Mouse (Mus musculus) B cell, adult 2 months (primary cell): Measurements from ENCODE around the gene Max.
A peak's percentile ranks its signal among the peaks of the same experiment; 100 is the strongest.

Source experiments
- DNase-seq, 2 experiments: peaks; one replicate each; pipeline ENCODE4 v3.0.0; 2022

Gene Max

DNA sequence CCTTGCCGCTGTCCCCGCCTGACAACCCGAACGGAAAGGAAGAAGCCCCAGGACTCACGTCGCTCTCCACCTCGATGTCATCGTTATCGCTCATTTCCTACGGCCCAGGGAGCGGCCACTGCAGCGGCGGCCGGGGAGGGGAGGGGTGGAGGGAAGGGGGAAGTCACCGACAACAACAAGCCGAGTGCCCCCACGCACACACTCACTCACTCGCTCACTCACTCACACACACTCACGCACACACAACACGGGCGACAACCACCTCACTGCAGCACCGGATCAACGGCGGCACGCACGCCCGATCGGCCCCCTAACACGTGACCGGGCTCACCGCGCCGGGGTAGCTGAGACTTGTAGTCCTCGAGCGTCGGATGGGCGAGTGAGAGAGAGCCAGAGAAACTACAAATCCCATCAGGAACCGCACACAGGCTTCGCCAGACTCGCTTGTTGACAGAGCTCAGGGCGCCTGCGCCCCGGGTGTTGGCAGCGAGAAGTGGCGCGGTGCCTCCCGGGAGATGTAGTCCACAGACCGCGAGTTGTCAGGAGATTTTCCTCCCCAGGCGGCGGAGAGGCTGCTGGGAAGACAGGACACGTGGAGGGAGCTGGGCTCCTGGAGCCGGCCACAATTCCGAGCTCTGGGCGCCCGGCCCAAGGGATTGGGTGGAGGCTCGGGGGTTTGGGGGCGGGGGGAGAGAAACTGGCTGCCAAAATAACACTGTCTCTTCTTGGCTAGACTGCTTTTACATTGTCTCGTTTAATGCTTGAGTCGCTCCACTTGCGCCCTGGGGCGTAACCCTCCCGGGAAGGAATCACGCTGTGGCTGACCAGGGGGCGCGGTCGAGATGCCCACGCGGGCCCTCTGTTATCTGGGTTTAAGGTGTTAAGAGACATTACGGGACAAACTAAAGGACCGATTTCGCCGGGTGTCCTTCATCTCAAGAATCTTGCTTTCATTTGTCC is at the start of gene Max:
TSS of gene Max (minus strand) at position 270 of the 960 bp plus-strand sequence.
- DNase-seq = peak; percentile 93 to 95

DNA sequence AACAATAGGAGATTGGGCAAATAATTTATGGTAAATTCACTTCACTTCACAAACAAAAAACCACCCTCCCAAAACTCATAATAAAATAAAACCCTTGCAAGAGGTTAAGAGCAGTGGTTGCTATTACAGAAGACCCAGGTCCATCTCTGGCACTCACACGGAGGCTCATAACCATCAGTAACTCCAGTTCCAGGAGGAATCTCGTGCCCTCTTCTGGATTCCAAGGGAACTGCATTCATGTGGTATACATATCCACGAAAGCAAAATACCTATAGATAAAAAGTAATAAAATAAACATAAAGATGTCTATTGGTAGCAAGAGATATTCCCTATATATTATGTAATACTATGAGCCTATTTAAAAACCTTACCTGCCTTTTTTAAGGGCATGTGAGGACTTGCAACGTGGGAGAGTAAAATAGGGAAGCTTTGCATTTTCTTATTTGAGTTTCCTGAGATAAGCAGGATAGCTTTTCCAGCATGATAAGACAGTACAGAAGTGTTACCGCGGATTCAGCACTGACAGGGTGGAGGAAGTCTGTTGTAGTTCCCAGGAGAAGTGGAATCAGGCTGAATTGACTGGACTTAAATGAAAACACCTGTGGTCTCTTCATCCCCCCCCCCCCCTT is 49.2 kb upstream of the Max start:
- no peak for DNase-seq

DNA sequence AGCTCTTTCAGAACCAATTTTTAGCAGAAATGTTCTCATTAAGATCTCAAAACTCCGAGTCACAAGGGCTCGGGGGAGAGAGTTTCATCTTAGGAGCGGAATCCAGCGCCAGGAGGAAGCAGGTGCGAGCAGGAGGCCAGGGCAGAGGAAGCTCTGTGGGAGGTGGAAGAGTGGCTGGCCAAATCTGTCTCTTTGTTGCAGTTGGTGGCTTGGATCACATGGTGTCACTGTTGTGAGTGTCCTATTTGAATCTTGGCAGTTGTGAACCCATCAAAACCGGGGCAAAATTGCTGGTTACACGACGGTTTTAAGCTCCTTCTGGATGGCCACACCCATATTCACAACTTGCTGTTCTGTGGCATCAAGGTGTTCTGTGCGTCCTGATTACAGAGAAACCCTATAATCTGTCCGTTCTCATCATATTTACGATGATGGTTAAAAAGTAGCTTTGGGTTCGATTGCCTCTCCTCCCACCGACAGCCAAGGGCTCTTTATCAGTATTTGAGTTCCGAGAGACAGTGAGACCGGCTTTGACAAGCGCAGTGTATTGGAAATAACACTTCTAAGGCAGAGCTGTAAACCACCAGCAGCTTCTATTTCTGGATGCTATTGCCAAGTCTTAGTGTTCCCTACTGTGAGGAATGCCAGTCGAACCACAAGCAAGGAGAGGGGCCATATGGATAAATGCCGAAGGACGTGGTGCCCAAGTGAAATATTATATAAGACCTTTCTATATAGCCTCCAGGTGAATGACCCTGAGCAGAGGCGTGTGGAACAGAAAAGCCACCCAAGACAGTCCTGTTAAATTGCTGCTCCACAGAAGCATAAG is 47.4 kb upstream of the Max start:
- peak; percentile 22 to 25 for DNase-seq

DNA sequence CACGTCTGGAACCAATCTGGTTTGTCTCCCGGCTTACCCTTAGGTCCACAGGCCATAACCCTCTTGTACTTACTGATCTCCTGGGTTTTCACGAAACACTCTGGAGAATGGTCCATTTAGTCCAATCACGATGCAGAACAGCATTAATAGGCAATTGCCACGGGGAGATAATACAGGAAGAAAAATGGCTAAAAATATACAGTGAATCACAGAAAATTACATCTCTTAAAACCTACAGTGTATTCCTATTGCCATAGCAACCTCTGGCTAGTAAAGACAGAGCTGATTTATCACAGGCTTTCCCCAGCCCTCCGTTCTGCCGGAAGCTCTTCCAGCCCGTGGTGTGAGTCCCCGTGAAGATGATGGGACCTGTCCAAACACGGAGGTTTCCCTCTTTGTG is 42.9 kb upstream of the Max start:
- DNase-seq = no peak

DNA sequence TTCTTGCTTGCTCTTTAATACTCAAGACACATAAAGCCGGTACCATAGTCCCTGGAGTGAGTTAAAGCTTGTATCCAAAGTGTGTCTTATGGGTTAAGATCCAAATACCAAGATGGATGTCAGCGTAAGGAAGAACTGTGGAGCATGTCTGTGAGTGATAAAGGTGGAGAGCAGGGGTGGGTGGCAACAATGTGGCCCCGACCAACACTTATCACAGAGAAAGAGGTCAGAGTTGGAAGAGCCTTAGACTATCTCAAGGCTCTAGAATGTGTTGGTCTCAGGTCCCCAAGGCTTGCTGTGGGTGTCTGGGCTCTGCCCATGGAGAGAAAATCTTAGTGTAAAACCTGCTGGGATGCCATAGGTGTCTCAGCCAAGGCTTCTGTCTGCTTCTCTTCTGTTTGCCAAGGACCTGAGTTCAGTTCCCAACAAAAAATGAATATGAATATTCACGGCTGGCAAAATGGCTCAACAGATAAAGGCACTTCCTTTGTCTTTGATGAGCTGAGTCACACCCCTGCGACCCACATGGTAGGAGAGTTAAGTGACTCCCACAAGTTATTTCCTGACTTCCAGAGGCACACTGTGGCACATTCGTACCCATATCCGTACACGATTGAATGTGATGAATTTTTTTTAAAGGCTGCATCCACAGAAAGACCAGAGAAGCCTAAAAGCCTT is 40.7 kb upstream of the Max start:
- DNase-seq = no peak

DNA sequence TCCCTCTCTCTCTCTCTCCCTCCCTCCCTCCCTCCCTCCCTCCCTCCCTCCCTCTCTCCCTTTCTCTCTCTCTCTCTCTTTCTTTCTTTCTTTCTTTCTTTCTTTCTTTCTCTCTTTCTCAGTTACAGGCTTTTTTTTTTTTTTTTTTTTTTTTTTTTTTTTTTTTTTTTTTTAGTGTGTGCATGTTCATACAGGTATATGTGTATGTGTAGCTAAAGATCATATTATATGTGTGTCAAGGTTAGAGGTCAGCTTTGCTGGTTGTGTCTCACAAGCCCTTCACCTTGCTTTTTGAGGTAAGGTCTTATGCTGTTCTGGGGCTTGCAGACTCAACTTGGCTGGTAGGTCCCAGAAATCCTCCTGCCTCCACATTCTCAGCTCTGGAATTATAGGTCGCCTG is 39.3 kb upstream of the Max start:
- DNase-seq = no peak

DNA sequence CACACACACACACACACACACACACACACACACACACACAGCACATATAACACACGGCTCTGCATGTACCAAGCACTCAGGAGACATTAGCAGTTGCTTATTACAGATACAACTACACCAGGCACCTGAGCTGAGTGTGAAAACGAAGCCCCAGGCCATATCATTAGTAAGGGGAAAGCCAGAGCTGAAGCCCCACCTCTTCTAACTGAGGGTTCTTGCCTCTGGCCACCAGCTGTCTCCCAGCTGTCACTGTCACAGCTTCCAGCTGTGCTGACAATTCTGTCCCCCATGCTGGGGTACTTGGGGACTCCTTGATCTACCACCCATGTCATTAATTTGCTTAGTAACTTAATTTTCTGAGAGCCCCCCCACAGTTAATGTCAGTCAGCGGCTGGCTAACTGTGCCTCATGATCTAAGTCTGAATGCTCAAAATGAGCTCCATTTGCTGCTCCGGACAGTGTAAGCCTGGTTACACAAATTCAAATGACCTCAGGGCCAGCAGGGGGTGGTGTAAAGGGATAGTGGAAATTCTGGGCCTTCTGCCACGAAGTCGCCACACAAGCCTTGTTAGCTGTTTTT is 38.8 kb upstream of the Max start:
- DNase-seq = no peak

DNA sequence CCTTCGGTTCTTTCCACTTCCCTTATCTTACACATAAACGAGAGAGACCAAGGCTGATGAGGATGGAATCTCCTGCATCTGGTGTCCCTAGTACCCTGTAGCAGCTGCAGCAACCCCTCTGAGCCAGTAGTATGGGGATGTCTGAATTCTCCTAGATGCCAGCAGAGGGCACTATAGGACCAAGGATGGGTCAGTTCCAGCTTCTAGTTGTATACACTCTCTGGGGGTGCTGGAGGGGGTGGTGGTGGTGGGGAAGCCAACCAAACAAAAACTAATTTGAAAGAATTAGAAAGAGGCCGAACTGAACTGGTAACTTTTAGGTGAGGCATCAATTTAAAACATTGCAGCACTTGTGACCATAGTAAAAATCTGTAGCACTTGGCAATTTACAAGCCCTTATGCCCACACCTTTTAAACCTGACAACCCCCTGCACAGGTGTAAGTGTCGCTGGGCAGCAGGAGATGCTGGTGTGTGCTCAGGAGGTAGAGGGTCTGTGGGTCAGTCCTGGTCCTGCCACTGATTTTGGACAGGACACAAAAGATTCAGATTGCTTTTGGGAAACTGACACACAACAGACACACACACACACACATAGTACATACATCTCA is 38.2 kb upstream of the Max start:
- peak; percentile 77 to 80 for DNase-seq

DNA sequence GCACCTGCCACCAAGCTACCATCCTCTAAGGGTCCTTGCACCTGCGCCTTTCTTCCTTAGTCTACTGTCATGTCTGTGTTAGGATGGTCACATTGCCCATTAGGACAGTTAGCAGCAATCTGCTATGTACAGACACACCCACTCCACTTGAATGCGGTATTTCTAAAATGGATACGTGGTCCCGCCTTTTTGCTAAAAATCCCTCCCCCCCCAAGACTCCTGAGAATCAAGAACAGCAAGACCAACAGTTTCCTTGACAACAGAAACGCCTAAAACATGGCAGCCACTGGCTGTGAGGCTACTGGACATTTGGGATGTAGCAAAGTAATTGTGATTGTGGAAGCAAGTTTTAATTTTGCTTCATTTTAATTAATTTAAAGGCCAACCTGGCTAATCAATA is 32.8 kb upstream of the Max start:
- DNase-seq = no peak

DNA sequence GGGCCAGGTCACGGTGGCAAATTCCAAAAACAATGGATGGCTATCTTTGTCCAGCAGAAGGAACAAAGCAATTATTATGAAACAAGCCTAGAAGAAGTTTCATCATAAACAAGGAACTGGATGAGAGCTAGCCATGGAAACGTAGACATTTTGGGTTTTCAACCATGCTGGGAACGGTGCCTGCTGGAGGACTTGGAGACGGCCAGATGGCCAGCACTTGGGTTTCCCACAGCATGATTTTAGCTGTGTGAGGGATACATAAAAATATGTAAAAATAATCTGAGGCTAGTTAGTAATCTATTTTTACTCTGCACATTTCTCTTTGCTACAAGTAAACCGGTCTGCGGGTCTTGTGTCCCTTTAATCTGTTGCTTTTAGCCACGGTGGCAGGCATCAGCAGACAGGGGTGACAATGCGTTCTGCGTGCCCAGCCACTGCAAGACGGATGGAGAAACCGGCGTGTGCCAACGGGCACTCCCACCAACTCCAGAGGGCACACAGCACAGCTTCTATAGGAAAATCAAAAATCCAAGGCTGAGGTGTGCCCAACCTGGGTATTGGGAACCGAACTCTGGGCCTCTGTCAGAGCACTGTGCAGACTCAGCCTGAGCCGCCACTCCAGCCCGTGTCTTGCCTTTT is 31.0 kb upstream of the Max start:
- no peak for DNase-seq

DNA sequence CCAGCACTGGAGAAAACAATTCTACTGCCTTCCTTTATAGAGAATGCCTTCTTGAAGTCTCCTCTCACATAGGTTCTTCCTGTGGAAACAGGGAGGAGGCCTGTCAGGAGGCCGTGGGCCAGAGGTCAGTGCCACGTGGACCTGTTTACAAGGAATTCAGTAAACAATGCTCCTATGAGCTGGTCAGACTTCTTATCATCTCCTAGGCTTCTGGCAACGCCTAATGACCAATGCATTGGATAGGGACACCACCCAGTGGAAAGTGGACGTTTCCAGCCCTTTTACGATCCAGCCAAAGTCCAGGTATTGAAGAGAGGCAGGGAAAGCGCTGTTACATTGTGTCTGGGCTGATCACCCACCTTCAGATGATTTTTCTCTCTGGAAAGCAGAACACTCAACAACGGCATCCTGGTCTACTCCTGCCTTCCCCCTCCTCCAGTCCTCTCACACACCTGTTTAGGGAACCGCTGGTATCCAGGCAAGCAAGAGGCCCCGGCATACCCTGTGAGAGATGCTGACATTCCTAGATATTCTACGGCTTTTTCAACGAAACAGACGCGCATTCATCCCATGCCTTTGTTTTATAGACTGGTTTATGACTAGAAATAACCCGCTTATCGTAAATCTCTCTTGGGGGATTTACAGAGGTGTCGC is 20.9 kb upstream of the Max start:
- no peak for DNase-seq

DNA sequence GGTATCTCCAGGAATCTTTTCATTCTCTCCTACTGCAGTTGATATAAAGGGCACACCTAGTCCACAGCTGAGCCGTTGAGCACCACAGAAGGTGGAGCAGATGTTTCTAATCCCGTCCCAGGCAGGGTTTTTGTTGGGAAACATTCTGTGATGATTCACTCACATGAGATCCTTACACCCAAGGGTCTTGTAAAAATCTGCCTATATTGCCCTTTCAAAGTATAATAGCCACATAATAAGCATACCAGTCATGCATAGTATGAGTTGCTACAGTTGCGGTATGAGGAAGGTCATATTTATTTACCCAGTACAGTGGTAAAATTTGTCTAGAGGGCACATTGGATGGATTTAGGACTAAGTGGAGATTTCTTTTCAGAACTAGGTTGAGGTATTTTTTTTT is 17.5 kb upstream of the Max start:
- no peak for DNase-seq

DNA sequence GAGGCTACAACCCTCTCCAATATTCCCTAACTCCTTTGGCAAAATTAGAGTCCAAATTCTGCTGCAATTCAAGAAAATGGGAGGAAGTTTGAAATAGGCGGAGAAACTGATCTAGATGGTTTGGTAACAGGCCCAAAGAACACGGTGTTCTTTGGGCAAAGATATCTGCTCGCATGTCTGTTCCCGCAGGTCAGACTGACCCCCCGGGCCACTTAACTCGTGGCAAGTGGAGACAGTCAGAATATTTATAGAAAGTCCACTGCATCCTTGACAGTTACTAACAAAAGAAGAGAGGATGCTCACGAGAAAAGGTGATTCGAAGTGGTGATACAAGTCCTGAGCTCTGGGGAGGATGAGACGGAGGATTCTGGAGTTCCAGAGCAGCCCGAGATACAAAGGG is 10.7 kb upstream of the Max start:
- no peak for DNase-seq

DNA sequence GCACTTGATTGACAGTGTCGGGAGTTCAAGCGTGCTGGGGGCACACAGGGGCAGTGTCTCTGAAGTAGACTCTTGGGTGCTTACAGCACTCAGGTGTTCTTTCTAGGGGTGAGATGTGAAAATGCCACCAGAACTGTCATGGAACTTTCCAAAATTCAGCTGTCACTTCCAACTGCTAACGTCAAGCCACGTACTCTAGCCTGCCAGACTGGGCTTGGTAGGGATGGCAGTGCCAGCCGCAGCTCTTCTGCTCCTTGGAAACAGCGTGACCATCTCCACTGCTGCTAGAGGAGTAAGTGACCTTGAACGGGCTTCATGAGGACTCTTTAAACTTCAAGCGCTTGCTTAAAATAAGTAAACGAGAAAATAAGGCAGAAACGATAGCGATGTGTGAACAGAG is 10.2 kb upstream of the Max start:
- no peak for DNase-seq

DNA sequence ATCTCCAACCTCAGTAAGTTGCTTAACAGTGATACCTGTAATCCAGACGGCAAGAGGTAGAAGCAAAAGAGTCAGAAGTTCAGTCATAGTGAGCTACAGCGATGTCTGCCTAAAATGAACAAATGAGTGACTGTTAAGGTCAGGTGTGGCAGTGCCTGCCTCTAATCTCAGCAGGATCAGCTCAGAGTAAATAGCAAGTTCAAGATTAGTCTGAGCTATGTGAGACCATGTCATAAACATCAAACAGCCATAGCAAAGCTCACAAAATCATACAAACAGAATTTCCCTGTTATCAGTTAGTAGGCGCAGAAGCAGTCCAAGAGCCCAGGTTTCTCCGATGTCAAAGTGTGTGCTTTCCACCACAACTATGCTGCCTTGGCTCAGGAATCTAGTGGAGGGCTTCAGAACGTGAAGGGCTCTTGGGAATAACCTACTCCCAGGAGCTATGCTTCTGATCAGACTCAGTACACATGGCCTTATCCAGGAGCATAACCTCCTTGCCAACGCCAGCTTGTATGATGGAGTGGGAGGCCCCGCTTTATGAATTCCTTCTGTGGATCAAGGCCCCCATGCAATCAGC is 9.7 kb upstream of the Max start:
- DNase-seq = no peak

DNA sequence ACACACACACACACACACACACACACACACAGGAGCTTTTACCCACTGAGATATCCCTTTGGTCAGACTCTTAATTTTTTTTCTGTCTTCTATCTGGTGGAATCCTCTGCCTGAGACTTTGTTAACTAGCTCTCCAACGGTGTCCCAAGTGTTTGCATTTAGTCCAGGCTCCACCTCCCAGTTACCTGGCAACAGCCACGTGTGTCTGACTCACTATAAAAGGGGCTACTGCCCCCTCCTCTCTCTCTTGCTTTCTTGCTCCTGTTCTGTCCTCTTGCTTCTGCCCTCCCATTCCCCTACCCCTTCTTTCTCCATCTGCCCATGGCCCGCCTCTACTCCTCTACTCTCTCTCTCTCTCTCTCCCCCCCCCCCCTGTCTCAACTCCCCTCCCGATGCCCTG is 3.9 kb upstream of the Max start:
- no peak for DNase-seq

DNA sequence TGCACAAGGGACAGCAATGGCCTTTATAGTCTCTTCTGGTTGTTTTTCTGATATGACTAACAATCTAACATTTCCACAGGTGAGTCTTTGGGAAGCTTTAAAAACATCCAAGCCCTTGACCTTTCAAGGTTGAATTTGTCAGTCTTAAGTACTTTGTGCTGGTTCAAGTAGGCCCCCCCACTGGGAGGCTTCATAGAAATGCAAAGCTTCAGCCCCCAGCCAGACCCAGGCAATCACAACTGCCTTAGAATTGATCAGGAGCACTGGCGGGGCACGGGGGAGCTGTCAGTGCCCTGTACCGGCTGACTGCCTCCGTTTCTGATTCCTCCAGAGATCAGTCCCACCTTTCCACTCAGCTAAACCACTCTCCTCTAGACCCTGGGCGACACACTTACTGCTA is 3.1 kb upstream of the Max start:
- DNase-seq = no peak

DNA sequence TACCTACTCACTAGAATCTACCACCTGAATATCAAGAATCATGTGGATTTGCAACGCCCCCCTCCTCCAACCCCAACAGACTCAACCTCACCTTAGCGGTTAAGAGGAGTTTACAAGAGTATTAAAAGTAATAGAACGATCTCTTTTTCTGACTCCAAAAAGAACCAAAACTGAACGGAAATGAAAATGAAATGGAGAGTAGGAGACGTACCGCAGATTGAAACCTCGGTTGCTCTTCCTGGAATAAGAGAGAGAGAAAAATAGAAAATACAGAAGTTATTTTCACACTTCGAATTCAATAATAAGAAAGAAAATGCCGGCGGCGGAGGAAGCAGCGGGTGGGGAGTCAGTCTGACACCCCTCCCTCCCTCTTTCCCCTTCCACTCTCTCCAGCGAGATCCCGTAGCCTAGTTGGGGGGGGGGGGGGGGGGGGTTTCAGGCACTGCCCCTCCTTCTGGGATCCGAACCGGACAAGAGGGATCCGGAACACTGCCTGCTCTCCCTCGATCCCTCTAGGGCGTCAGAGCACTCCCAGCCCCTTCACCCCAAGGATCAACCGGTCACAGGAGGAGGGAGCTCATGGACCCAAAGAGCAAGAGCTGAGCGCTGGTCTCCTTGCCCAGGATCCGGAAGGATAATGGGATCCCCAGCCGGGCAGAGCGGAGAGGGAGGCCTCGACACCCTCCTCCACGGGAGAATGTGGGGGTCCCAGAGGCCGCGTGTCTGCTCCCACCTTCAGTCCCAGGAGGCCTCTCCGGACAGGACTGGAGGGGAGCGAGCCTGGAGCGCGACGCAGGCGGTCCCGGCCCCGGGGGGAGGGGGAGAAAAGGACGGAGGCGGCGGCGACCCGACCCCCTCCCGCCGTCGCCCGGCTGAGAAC is 709 bp downstream of the Max start:
- DNase-seq = peak; percentile 23 to 31

DNA sequence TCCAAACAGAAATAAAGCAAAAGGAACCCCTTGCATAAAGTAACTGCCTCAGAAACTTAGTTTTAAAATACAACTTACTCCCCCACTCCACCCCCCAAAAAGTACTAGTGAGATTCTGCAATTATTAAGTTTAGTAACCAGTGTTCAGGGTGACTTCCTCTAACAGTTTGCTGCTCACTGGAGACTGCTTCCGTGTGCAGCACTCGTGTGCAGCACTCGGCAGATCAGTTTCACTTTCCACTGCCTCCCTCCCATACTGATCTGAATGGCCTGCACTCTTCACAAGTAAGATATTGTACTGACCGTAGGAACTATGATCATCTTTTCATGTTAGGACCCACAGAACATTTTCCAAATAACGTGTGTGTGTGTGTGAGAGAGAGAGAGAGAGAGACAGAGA is 4.3 kb downstream of the Max start:
- DNase-seq = peak; percentile 58 to 65
